ENCODE assay signal across 20 mouse cellular contexts in the genomic region with DNA sequence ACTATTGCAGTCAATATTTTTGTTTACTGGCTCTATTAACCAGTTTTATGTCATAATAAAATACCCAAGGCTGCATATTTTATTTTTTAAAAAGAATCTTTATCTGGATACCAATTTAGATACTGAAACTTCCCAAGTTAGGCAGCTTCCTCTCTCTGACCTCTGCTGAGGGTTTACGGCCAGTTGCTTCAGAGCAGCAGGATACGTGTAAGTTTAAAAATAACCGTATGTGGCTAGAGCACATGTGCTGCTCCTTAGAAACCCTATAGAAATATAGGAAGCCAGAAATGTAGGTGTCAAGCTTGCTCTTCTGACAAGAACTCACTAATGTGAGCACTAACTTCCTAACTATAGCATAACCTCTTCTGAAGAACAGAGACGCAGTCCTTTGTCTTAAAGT. TPM values are rescaled to one million over a fixed set of nuclear protein-coding genes. Genes with fewer than 3 reads are reported as not detected.
"Had no signal": no experiment of that assay in that cellular context is flagged by ENCODE, and none has a peak within 500 bp of the region (broad histone marks: within the 10 kb centered on the region; RNA-seq: fewer than 3 reads in every experiment).

No protein-coding gene starts in this region.

- ATAC-seq: intestine, postnatal 0 days; midbrain, embryonic 13.5 days; midbrain, embryonic 16.5 days had no signal

- H3K4me2 ChIP-seq: lung, embryonic 15.5 days; midbrain, embryonic 13.5 days had no signal

- H3K9ac ChIP-seq: liver, embryonic 14.5 days; lung, embryonic 15.5 days; midbrain, embryonic 13.5 days had no signal

- H3K4me1 ChIP-seq: lung, embryonic 15.5 days; midbrain, embryonic 10.5 days; midbrain, embryonic 13.5 days had no signal

- H3K27me3 ChIP-seq: lung, embryonic 15.5 days; megakaryocyte, embryonic 14.5 days; midbrain, embryonic 13.5 days had no signal

- DNase-seq: kidney, adult 2 months; kidney, postnatal 25 days; layer of hippocampus, adult 9-11 months; lung, adult 18-20 months; lung, postnatal 10 days; lung, postnatal 36 days; right cerebral cortex, adult 18-20 months; right cerebral cortex, postnatal 14 days; right cerebral cortex, postnatal 4 days; thymus, postnatal 25 days had no signal

- H3K9me3 ChIP-seq: lung, embryonic 15.5 days; megakaryocyte, embryonic 14.5 days; midbrain, embryonic 10.5 days; midbrain, embryonic 13.5 days had no signal

- H3K27ac ChIP-seq: kidney, postnatal 0 days; layer of hippocampus, adult 2 months; liver, embryonic 14.5 days; lung, embryonic 15.5 days; midbrain, embryonic 10.5 days; midbrain, embryonic 13.5 days had no signal

- H3K4me3 ChIP-seq: layer of hippocampus, adult 2 months; lung, embryonic 15.5 days; midbrain, embryonic 10.5 days; midbrain, embryonic 13.5 days had no signal

RNA-seq across cellular contexts. Expression of gene Gm17324, which starts 14.8 kb away (rescaled TPM):
- polyA plus RNA-seq: large intestine, adult 2 months had no signal
